In the genomic region with DNA sequence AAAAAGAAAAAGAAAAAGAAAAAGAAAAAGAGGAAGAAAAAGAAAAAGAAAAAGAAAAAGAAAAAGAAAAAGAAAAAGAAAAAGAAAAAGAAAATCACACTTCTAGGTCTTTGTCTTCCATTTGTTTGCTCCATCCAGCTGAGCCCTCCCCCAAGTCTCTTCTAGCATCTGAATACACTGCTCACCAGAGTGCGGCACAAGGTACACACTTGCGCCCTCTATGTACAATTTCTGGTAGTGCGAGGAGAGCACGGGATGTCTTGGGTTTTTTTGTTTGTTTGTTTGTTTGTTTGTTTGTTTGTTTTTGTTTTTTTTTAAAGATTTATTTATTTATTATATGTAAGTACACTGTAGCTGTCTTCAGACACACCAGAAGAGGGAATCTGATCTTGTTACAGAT, we compare ENCODE assay signal across 8 mouse cellular contexts. TPM values are rescaled to one million over a fixed set of nuclear protein-coding genes. Genes with fewer than 3 reads are reported as not detected.
DNase-seq lines count a peak whose midpoint lies in the region; ATAC-seq and TF ChIP-seq lines count a peak whose summit lies in the region.
"Not testable (repeated sequence)": the region's sequence is repeated elsewhere in the genome, so short reads cannot be mapped to it uniquely, and the experiment has no call there.

No protein-coding gene starts in this region.

- peaks cover 0 to 13% of the 10 kb centered on the region in 2 experiments; a peak in 2 of 4 replicates for H3K36me3 ChIP-seq in MEL (ENCODE audit: control insufficient read depth in 1 of 2, insufficient read depth in 2 of 2, low read length in 2 of 2)
- H3K36me3 ChIP-seq in kidney, postnatal 0 days (ENCODE audit: insufficient read depth, low read length) = not testable (repeated sequence)

- H3K4me3 ChIP-seq in MEL (ENCODE audit: control insufficient read depth in 1 of 2, insufficient read depth in 1 of 2, low read depth in 2 of 2, low read length in 2 of 2); gastrocnemius, adult 2 months; kidney, postnatal 0 days (replicated peaks; ENCODE audit: low read depth, low read length); lung, adult 2 months (replicated peaks; ENCODE audit: extremely low read depth, low read depth, low read length): not testable (repeated sequence)

- peak; percentile 47 to 77 (median 75); a peak in 5 of 6 replicates for TF ChIP-seq CTCF in MEL (IDR thresholded peaks at IDR 0.05 in 2 of 3, conservative IDR thresholded peaks at IDR 0.05 in 1 of 3; ENCODE audit: control insufficient read depth in 1 of 3, insufficient read depth in 1 of 3, low read depth in 2 of 3, low read length in 3 of 3, poor library complexity in 1 of 3, severe bottlenecking in 1 of 3)
- peak; percentile 22; the same call in 1 of the 2 replicates for TF ChIP-seq CTCF in gastrocnemius, adult 2 months (IDR thresholded peaks at IDR 0.05)
- TF ChIP-seq CTCF in kidney, postnatal 0 days (IDR thresholded peaks at IDR 0.05; ENCODE audit: low read depth) = peak; percentile 31; the same call in 1 of the 2 replicates
- 0 out of 2 replicates have a peak, but pooled peaks have one; percentile 19 for TF ChIP-seq CTCF in lung, adult 2 months (IDR thresholded peaks at IDR 0.05; ENCODE audit: insufficient read depth, low read length)

- H3K27ac ChIP-seq in MEL (ENCODE audit: control insufficient read depth, low read depth, low read length); gastrocnemius, adult 2 months; kidney, postnatal 0 days: not testable (repeated sequence)

- ATAC-seq in kidney, postnatal 0 days (replicated peaks; ENCODE audit: low FRiP score, low read depth) = not testable (repeated sequence)
- ATAC-seq in neutrophil, adult 5-6 weeks (ENCODE audit: extremely low read depth, insufficient number of reproducible peaks, low FRiP score, poor library complexity, severe bottlenecking) = peak; percentile 68

- TF ChIP-seq POLR2A in MEL (IDR thresholded peaks at IDR 0.05; ENCODE audit: control insufficient read depth in 1 of 2, insufficient read depth in 1 of 2, low read depth in 1 of 2, low read length in 2 of 2, poor library complexity in 1 of 2); lung, adult 2 months (IDR thresholded peaks at IDR 0.05; ENCODE audit: borderline replicate concordance, extremely low read depth, low read depth, low read length): not testable (repeated sequence)

- DNase-seq in A20 (ENCODE audit: low read depth, low spot score) = peak; percentile 34
- peak; percentile 66 for DNase-seq in MEL (ENCODE audit: low read depth, low spot score)
- peak; percentile 53 for DNase-seq in c-Kit-positive CD71-positive TER-119-positive erythroid progenitor cells, embryonic 14.5 days (ENCODE audit: low spot score)
- not testable (repeated sequence) for DNase-seq in gastrocnemius, adult 2 months; kidney, postnatal 0 days (ENCODE audit: low spot score); lung, adult 2 months
- DNase-seq in thymus, postnatal 0 days (ENCODE audit: low spot score) = peak; percentile 21

- intact Hi-C loops in gastrocnemius, adult 2 months (cut with DNase I) = not testable (repeated sequence)

- 50% methylated on average over 4 of the region's 4 CpGs for WGBS in kidney, postnatal 0 days
- 52% methylated on average over 4 of the region's 4 CpGs for WGBS in lung, adult 2 months

- H3K27me3 ChIP-seq in MEL (ENCODE audit: control insufficient read depth in 1 of 2, insufficient read depth in 2 of 2, low read length in 2 of 2); kidney, postnatal 0 days (ENCODE audit: insufficient read depth, low read length): not testable (repeated sequence)

- H3K9me3 ChIP-seq in MEL (replicated peaks; ENCODE audit: insufficient read depth, low read length); kidney, postnatal 0 days (replicated peaks; ENCODE audit: low read length): not testable (repeated sequence)

- H3K9ac ChIP-seq in MEL (ENCODE audit: control insufficient read depth, low read depth, low read length, poor library complexity, severe bottlenecking); kidney, postnatal 0 days (ENCODE audit: low read depth, low read length): not testable (repeated sequence)

- not testable (repeated sequence) for H3K79me2 ChIP-seq in MEL (ENCODE audit: control insufficient read depth, insufficient read depth, low read length, poor library complexity)

- H3K4me1 ChIP-seq in MEL (ENCODE audit: control insufficient read depth in 1 of 2, insufficient read depth in 2 of 2, low read length in 2 of 2) = peaks cover 8 to 13% of the 10 kb centered on the region in 2 experiments
- H3K4me1 ChIP-seq in kidney, postnatal 0 days (replicated peaks; ENCODE audit: insufficient read depth, low read length); lung, adult 2 months (ENCODE audit: control insufficient read depth, insufficient read depth, low read length): not testable (repeated sequence)

- peak; percentile 73 for TF ChIP-seq RAD21 in MEL (IDR thresholded peaks at IDR 0.05; ENCODE audit: low read depth, low read length)

- TF ChIP-seq EP300 in MEL (IDR thresholded peaks at IDR 0.05; ENCODE audit: low read depth in 1 of 2, low read length in 2 of 2) = not testable (repeated sequence)

- H3K4me2 ChIP-seq in kidney, postnatal 0 days (ENCODE audit: low read length) = not testable (repeated sequence)

TF ChIP-seq in MEL, 35 proteins besides CTCF, POLR2A, EP300 and RAD21:
- TF ChIP-seq MAZ (IDR thresholded peaks at IDR 0.05; ENCODE audit: low read depth, low read length) (peak; percentile 67; the same call in 1 of the 2 replicates), SMC3 (IDR thresholded peaks at IDR 0.05; ENCODE audit: low read depth, low read length) (peak; percentile 78), MAFK (IDR thresholded peaks at IDR 0.05; ENCODE audit: borderline replicate concordance, low read depth, low read length) (0 out of 2 replicates have a peak, but pooled peaks have one; percentile 12), MYC (IDR thresholded peaks at IDR 0.05; ENCODE audit: low read depth, low read length) (0 out of 2 replicates have a peak, but pooled peaks have one; percentile 29), SIN3A (IDR thresholded peaks at IDR 0.05; ENCODE audit: low read length) (peak; percentile 43; the same call in 1 of the 2 replicates), HCFC1 (IDR thresholded peaks at IDR 0.05; ENCODE audit: low read depth, low read length) (0 out of 2 replicates have a peak, but pooled peaks have one; percentile 31), ZNF384 (IDR thresholded peaks at IDR 0.05; ENCODE audit: low read depth, low read length) (peak; percentile 66), ZC3H11A (IDR thresholded peaks at IDR 0.05; ENCODE audit: low read depth, low read length) (peak; percentile 83)

RNA-seq across cellular contexts. Expression of a gene that starts 29.4 kb away (rescaled TPM):
- 10.1 and 13.2 TPM in 2 replicates for total RNA-seq in MEL (2012; rRNA removed)
- 1 to 10 TPM in 1 of 2 experiments, not detected in 1; 5.8 TPM for polyA plus RNA-seq in MEL (2012; ENCODE audit: insufficient read depth in 1 of 2, insufficient read length in 2 of 2, low read depth in 1 of 2, low replicate concordance in 2 of 2, missing spikeins in 1 of 2)
- total RNA-seq in gastrocnemius, adult 2 months (2021) = 1 to 10 TPM; 6.1 to 7.0 TPM
- 9.1 and 11.4 TPM in 2 replicates for polyA plus RNA-seq in kidney, postnatal 0 days (2015; fragmentation: Nextera tagmentation; extraction: Ambion mirVana)
- 7.0 and 8.9 TPM in 2 replicates for polyA plus RNA-seq in lung, adult 2 months (2012; rRNA removed)
- total RNA-seq in neutrophil, adult 5-6 weeks (2017) = 34.8 and 39.7 TPM in 2 replicates
- 3.5 and 3.8 TPM in 2 replicates for polyA plus RNA-seq in thymus, postnatal 0 days (2015; fragmentation: Nextera tagmentation; extraction: Ambion mirVana)

RNA-seq across cellular contexts. Expression of a gene that starts 38.1 kb away (rescaled TPM):
- 0.12 and 0.13 TPM in 2 replicates for total RNA-seq in MEL (2012; rRNA removed)
- 1 to 10 TPM in 1 of 2 experiments, not detected in 1; 1.3 TPM for polyA plus RNA-seq in MEL (2012; ENCODE audit: insufficient read depth in 1 of 2, insufficient read length in 2 of 2, low read depth in 1 of 2, low replicate concordance in 2 of 2, missing spikeins in 1 of 2)
- total RNA-seq in gastrocnemius, adult 2 months (2021) = under 1 TPM; 0.10 to 0.17 TPM
- polyA plus RNA-seq in kidney, postnatal 0 days (2015; fragmentation: Nextera tagmentation; extraction: Ambion mirVana) = 0.23 and 0.33 TPM in 2 replicates
- 0.51 TPM in 2 replicates for polyA plus RNA-seq in lung, adult 2 months (2012; rRNA removed)
- not detected in 2 replicates for total RNA-seq in neutrophil, adult 5-6 weeks (2017)
- polyA plus RNA-seq in thymus, postnatal 0 days (2015; fragmentation: Nextera tagmentation; extraction: Ambion mirVana) = 0.06 and 0.10 TPM in 2 replicates

Comparison
In these comparisons a context has a peak if more than half of its experiments do, and no peak if none do; other contexts are left out.
1. CTCF ChIP-seq: peak in every context shown above with its lines; median percentile 75 in MEL; 31 in kidney, postnatal 0 days; 22 in gastrocnemius, adult 2 months; 19 in lung, adult 2 months.